Mouse (Mus musculus): ENCODE measurements around the gene Olfr743. TPM values are rescaled to one million over a fixed set of nuclear protein-coding genes. Genes with fewer than 3 reads are reported as not detected.

The Olfr743 gene
- not detected for total RNA-seq (2023)

GRCm38 (mm10) chr14:50521539-50521938 is at the start of gene Olfr743:
Olfr743 (plus strand) TSS chr14:50521839.

GRCm38 (mm10) chr14:50472438-50472837 is 49.2 kb upstream of the Olfr743 start, which contains the start of gene Olfr741:
Olfr741 (plus strand) TSS chr14:50472738.

GRCm38 (mm10) chr14:50503300-50503699 is 18.3 kb upstream of the Olfr743 start, which contains the start of gene Olfr742:
Olfr742 (plus strand) TSS chr14:50503600.

Other genes starting within 250 kb of the Olfr743 start
- gene Olfr732, start 237.6 kb upstream of the Olfr743 start, total RNA-seq (2023) = not detected
- not detected for gene Olfr733, start 220.3 kb upstream of the Olfr743 start, total RNA-seq (2023)
- not detected for gene Olfr734, start 195.1 kb upstream of the Olfr743 start, total RNA-seq (2023)
- not detected for gene Olfr735, start 173.0 kb upstream of the Olfr743 start, total RNA-seq (2023)
- under 1 TPM in 1 of 2 experiments, not detected in 1; 0.18 TPM for gene Tlr11, start 163.9 kb upstream of the Olfr743 start, total RNA-seq (2023)
- gene Olfr736, start 140.7 kb upstream of the Olfr743 start, total RNA-seq (2023) = not detected
- not detected for gene Olfr738, start 114.3 kb upstream of the Olfr743 start, total RNA-seq (2023)
- not detected for gene Olfr739, start 103.2 kb upstream of the Olfr743 start, total RNA-seq (2023)
- not detected for gene Olfr740, start 76.3 kb upstream of the Olfr743 start, total RNA-seq (2023)
- not detected for gene Olfr741, start 49.1 kb upstream of the Olfr743 start, total RNA-seq (2023)
- gene Olfr742, start 18.2 kb upstream of the Olfr743 start, total RNA-seq (2023) = not detected
- gene Olfr744, start 93.0 kb downstream of the Olfr743 start, total RNA-seq (2023) = not detected
- not detected for gene Olfr745, start 117.5 kb downstream of the Olfr743 start, total RNA-seq (2023)
- not detected for gene Olfr746, start 125.2 kb downstream of the Olfr743 start, total RNA-seq (2023)
- gene Olfr747, start 171.4 kb downstream of the Olfr743 start, total RNA-seq (2023) = not detected
- gene Olfr748, start 185.5 kb downstream of the Olfr743 start, total RNA-seq (2023) = not detected
- gene Olfr749, start 223.3 kb downstream of the Olfr743 start, total RNA-seq (2023) = not detected

Measured in T-cell, adult 66 days (primary cell).